Mouse (Mus musculus): ENCODE results near the gene Ash1l.

Ash1l gene

GRCm38 (mm10) chr3:88950576-88951326, at the start of gene Ash1l, which contains the start of gene Dap3:
Gene Ash1l (plus strand): TSS chr3:88950622.
Gene Dap3 (minus strand): TSS chr3:88951181.
- peak; percentile 83 to 85 for DNase-seq

DNA sequence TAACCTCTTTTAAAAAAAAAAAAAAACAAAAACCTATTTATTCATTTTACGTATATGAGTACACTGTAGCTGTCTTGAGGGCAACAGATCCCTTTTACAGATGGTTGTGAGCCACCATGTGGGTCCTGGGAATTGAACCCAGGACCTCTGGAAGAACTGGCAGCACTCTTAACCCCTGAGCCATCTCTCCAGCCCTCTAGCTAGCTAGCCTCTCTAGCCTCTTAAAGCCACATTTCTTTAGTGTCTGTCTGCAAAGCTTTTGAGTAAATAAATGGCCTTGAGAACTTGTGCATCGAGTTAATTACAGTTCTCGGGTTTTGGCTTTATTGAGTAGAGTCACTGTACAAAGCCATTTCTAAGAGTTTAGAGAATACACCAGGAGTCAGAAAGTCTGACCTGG, 45.6 kb upstream of the Ash1l start:
- no peak for DNase-seq

GRCm38 (mm10) chr3:88905209-88905608, 45.2 kb upstream of the Ash1l start:
- no peak for DNase-seq

DNA sequence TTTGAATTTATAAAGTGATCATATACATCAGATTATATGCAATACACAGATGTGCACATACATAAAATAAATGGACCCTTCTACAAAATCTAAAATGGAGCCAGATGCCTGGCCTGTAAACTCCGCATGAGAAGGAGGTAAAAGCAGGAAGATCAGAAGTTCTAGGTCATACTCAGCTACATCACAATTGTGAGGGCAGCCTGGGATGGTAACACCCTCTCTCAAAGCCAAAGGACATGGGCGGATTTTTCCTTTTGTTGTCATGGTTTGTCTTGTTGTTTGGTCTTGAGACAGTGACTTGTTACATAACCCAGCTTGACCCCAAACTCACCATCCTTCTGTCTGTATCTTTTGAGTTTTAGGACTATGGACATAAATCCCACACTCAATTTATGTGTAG, 44.7 kb upstream of the Ash1l start:
- no peak for DNase-seq

DNA sequence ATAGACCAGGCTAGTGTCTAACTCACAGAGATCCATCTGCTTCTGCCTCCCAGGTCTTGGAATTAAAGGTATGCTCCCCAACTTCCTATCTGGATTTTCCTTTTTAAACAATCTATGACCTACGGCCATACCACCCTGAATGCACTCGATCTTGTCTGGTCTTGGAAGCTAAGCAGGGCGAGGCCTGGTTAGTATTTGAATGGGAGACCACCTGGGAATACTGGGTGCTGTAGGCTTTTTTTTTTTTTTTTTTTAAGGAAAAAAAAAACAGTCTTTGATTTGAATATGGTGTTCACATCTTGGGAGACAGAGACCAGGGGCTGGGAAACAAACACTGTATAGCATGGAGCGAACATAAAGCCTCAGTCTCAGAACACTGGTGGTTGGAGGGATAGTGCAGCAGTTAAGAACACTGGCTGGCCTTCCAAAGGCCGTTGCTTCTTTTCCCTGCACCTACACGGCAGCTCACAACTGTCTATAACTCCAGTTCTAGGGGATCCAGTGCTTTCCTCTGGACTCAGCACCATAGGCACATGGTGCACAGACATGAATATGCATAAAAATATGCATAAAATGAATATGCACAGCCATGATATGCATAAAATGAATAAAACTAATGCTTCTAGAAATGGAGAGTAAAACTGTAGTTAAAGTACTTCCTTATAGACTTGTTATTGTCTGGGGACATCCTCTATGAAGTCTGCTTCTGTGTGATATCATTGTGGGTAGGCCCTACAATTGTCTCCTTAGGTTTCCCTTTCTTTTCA, 43.8 kb upstream of the Ash1l start:
- no peak for DNase-seq

DNA sequence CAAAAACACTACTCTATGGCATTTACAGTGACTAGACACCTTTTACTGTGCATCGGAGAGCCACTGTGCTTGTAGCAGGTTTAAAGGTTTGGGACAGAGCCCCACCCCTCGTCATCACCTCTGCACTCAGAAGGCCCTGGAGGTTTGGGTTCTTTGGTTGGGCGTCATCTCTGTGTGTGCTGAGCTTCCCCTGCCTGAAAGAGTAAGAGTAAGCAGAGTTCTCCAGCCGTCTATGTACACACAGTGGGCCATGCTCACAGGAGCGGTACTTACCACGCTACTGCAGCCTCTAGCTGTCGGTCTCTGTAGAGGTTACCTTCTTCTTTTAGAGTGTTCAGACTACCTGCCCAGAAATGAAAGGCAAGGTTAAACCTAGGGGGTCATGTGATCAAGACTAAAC, 37.8 kb upstream of the Ash1l start:
- no peak for DNase-seq

DNA sequence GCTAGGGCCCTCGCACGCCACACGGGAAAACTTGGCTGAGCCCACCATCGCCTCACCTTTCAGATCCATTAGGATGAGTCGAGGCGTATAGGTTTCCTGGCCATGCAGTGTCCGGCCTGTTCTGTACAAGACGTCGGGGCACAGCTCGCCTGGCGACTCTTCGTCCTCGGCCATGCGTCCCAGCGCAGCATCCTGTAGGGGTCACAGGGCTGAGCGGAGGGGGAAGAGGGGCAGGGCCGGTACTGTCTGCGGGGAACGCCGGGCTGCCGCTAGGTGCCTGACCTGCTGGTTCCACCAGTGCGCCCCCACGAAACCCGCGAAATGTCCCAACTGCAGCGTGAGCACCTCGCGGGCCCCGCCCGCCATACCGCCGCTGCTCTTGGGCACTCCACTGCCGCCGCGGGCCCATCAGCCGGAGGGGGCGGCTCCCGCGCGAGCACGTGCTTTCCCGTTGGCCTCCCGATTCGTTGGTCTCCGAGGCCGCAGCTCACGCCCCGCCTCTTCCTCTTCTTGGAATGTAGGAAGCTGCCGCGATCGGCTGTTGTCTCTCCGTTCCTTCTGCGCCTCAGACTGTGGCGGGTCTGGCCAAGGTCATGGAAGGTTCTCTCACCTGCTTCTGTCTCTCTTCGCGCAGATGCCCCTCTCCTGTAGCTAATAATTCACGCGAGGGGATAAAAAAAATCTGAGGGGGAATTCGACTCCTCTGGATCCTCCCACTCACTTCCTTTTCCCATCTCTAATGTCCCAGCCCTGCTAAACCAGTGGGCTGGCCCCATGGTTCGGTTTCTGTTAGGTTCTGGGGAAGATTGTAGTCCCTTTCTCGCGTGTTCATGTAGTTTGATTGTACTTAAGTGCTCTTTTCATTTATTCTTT, 36.7 kb upstream of the Ash1l start, which contains the start of gene Msto1:
Gene Msto1, minus strand, starts transcription at position 489 of the 873 bp plus-strand sequence.
- peak; percentile 95 for DNase-seq

- DNase-seq: no peak
These were observed 36.0 kb upstream of the Ash1l start for GRCm38 (mm10) chr3:88914384-88914810.

GRCm38 (mm10) chr3:88918981-88919380, 31.4 kb upstream of the Ash1l start:
- no peak for DNase-seq

- no peak for DNase-seq
These were observed 29.0 kb upstream of the Ash1l start for GRCm38 (mm10) chr3:88921411-88921810.

DNA sequence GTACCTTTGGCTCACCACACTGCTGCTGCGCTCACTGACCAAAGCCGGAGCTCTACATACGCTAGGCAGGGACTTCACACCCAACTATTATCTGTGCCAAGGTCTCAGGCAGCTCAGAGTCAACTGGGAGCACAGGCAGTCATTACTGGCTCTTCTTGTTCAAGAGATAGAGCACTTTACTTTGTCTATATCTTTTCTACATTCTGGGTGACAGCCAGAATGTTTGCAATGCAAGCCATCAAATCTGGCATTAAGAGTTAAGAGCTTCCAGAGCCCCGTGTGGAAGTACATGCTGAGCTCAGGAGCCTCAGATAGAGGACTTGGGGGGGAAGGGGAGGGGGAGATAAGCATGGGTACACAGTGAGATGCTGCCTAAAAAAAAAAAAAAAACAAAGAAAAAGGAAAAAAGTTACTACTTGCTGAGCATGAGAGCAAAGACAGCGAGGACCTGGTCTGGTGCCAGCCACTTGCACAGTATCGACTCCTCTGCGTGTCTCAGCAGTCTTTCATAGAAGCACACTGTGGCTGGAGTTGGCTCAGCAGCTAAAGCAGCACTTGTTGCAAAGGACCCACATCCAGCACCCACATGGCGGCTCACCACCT, 26.3 kb upstream of the Ash1l start:
- peak in 1 of 2 experiments; percentile 46 for DNase-seq

DNA sequence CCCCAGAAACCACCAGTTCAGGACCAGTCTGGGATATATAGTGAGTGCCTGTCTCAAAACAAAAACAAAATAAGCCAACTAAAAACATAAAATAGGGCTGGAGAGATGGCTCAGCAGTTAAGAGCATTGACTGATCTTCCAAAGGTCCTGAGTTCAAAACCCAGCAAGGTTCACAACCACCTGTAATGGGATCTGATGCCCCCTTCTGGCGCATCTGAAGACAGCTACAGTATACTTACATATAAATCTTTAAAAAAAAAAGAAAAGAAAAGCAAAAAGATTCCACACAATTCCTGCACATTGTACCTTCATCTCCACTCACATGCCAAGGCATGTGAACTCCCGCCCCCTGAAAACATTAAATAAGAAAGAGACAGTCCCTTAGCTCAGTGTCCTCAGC, 24.8 kb upstream of the Ash1l start:
- no peak for DNase-seq

DNA sequence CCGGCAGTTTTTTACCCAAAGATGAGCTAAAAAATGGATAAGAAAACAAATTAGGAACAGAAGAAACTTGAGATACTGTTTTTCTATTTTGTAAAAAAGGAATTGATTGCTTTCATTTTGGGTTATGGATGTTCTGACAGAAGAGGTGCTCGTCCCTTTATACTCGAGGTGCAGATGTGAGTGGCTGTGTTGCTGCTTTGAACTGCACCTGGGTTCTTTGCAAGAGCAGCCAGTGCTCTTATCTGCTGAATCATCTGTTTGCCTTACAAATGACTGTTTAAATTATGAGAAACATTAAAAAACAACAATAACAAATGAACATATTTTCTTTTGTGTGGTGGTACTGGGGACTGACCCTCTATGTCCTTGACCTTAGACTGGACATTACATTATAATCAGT, 20.9 kb upstream of the Ash1l start:
- DNase-seq: no peak

DNA sequence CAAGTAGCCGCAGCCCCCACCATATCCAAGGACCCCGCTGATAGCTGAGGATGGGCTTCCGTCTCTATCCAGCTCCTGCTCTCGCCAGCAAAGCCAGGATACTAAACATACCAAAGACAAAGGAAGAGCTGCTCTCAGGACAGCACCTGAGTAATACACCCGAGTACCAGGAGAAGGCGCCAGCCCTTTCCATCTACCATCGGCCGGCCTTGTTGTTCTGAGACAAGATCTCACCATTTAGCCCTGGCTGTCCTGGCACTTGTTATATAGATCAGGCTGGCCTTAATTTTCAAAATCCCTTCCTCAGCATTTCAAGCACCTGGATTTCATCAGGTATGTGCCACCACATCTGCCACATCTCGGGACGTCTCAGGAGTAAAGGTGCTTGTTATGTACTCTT, 11.4 kb upstream of the Ash1l start:
- DNase-seq: no peak

DNA sequence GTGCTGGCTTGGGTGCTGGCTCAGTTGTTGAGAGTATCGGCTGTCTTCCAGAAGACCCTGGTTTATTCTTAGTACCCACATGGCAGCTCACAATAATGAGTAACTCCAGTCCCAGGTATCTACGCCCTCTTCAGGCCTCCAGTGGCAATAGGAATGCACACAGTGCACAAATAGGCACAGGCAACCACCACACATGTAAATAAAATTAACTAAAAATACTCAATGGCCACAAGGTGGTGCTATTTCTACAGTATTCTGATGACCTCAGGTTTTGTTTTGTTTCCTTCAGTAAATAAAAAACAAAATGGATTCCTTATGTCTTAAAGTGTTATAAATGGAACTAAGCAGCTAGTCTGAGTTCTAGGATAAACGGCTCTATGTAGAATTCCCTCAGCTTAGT, 10.7 kb upstream of the Ash1l start:
- DNase-seq: peak in 1 of 2 experiments; percentile 22

DNA sequence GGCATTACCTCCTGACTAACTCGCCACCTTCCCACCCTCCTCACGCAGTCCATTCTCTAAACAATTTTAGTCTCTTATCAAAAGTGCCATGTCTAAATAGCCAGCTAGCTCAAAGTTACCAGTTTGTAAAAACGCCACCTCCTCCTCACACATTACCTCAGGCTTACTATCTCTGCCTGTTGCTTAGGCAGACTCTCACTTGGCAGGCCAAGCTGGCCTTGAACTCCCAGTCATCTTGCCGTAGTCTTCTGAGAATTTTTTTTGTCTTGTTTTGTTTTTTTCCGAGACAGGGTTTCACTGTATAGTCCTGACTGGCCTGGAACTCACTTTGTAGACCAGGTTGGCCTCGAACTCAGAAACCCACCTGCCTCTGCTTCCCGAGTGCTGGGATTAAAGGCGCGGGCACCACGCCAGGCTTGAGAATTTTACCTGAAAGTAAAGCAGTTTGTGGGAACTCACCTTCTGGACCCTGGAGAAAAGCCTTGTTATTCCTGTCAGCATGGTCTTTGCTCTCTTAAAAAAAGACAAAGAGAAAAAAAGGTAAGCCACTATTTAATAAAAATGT, 8.0 kb upstream of the Ash1l start:
- no peak for DNase-seq

DNA sequence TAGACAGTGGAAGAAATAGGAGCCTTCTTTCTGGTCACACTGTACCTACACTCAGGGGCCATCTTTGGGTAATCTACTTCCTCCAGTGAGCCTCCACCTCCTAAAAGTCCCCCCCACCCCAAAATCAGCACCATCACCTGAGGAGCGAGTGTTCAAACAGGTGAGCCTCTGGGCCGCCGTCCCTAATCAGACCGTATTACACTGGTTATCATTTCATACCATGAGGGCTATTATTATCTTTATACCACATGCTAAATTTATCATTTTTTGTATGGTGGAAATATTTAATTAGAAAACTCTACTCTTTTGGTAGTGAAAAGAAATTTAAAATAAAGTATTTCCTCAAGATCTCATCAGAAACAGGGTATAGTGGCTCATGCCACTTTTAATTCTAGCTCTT, 6.3 kb upstream of the Ash1l start:
- no peak for DNase-seq

GRCm38 (mm10) chr3:88949786-88950575, 441 bp upstream of the Ash1l start:
- peak; percentile 93 to 94 for DNase-seq

DNA sequence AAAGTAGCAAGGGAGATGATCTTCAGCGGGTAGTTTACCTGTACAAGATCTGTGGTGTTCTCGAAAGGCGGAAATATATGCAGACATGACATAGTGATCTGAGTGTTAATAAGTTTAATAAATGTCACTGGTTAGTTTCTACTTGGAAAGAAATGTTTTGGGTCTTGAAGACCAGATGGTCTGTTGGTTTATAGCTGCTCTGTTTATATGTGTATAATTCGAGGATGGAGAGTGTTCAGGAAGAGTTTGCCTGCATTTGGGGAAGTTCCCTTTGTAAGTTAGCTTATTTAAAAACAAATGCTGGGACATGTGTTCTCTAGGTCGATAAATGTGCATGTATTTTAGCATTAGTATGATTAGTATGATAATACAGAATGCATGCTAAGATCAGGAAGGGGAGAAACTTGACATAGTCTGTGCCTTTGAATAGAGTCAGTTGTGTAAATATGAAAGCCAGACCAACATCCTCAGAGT, 942 bp downstream of the Ash1l start:
- no peak for DNase-seq

GRCm38 (mm10) chr3:88953246-88953645, 2.8 kb downstream of the Ash1l start:
- no peak for DNase-seq

DNA sequence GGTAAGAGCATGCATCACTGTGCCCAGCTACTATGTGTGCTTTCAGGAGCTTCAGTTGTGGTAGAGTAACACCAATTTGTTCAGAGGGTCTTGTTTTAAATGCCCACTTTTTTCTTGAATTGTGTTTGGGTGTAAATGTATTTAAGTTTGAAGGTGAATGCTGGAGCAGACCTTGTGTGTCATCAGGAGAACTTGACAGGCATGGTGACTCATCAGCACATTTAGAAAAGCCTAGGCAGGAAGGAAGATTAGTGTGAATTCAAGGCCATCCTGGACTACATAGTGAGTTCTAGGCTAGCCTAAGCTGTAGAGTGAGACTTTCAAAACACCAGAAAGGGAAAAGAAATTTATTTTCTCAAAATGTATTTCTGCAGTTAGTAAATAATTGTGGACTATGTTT, 3.3 kb downstream of the Ash1l start:
- DNase-seq: no peak
